ENCODE assay signal across 28 mouse cellular contexts in the genomic region with DNA sequence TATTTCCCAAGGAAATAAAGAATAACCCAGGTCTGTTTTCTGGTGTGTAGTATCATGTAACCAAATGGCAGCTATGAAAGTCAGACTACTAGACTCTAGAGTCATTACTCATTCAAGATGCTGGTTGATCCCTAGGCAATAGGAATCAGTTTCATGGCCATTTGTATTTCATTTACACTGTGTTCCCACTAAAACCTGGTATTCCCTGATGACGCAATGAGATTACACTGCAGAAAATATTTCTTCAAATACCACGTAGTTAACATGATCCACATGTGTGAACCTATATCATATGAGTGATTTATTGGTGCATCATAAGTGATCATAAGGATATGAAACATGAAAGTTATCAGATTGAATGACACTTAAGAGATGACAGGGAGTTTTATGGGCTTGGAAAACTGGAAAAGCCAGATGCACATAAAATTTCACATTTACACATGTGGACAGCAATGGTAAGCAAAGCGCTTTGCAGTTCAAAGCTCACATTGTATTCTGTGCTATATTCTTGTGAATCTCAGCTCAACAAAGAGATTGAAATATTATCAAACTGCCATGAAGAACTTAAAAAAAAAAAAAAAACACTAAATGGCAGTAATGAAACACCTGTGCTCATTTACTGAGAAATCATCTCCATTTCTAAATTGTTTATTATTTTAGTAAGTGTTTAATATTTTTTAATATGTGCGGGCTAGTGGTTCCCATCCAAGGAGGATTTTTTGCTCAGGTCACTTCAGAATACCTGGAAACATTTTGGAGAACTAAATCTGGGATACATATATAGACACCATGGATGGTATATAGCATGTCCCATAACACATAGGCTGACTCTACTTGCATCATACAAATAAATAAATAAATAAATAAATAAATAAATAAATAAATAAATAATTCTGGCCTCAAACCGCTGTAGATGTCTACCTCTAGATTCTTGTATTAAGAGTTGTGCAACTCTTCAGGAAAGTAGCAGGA.
DNase-seq lines count a peak whose midpoint lies in the region; ATAC-seq and TF ChIP-seq lines count a peak whose summit lies in the region.
"Had no signal": no experiment of that assay in that cellular context is flagged by ENCODE, and none has a peak within 500 bp of the region (broad histone marks: within the 10 kb centered on the region; RNA-seq: fewer than 3 reads in every experiment).

No protein-coding gene starts in this region.

- no peak for TF ChIP-seq CTCF in liver, postnatal 0 days (IDR thresholded peaks at IDR 0.05; ENCODE audit: low read depth)

- no peak for TF ChIP-seq EP300 in liver, postnatal 0 days (IDR thresholded peaks at IDR 0.05; ENCODE audit: low read depth)

- H3K27me3 ChIP-seq in hindbrain, embryonic 11.5 days (ENCODE audit: control insufficient read depth, insufficient read depth, low read length), result no peaks in the 10 kb centered on the region
- H3K27me3 ChIP-seq in hindbrain, embryonic 13.5 days, result no peaks in the 10 kb centered on the region
- H3K27me3 ChIP-seq in limb, embryonic 13.5 days, result no peaks in the 10 kb centered on the region
- no peaks in the 10 kb centered on the region for H3K27me3 ChIP-seq in liver, postnatal 0 days (ENCODE audit: insufficient read depth, low read length)
- H3K27me3 ChIP-seq: lung, embryonic 15.5 days; midbrain, embryonic 13.5 days; stomach, embryonic 15.5 days had no signal

- H3K4me3 ChIP-seq in hindbrain, embryonic 11.5 days (ENCODE audit: low read depth, low read length), result no peak overlapping the region
- H3K4me3 ChIP-seq in hindbrain, embryonic 13.5 days, result no peak overlapping the region
- H3K4me3 ChIP-seq in limb, embryonic 13.5 days, result no peak overlapping the region
- H3K4me3 ChIP-seq in liver, postnatal 0 days (ENCODE audit: low read depth, low read length), result no peak overlapping the region
- H3K4me3 ChIP-seq: forebrain, embryonic 10.5 days; lung, embryonic 15.5 days; midbrain, embryonic 13.5 days; stomach, embryonic 15.5 days had no signal

- H3K36me3 ChIP-seq in hindbrain, embryonic 11.5 days (ENCODE audit: control insufficient read depth, insufficient read depth, low read length), result no peaks in the 10 kb centered on the region
- H3K36me3 ChIP-seq in hindbrain, embryonic 13.5 days, result no peaks in the 10 kb centered on the region
- H3K36me3 ChIP-seq in limb, embryonic 13.5 days, result no peaks in the 10 kb centered on the region
- H3K36me3 ChIP-seq in liver, postnatal 0 days (replicated peaks; ENCODE audit: insufficient read depth, low read length), result no peaks in the 10 kb centered on the region
- H3K36me3 ChIP-seq: forebrain, embryonic 10.5 days; lung, embryonic 15.5 days; midbrain, embryonic 13.5 days; stomach, embryonic 15.5 days had no signal

- peak; percentile 4 for DNase-seq in hindbrain, embryonic 11.5 days (ENCODE audit: low spot score)
- DNase-seq in forelimb bud, embryonic 11.5 days (ENCODE audit: low read depth, low spot score), result peak; percentile 59
- no peak for DNase-seq in liver, postnatal 0 days
- DNase-seq: adrenal gland, postnatal 25 days; B cell, adult 2 months; cerebellum, adult 18-20 months; cerebellum, postnatal 10 days; forebrain, postnatal 0 days; gastrocnemius, postnatal 14 days; heart, adult 18-20 months; heart, postnatal 36 days; kidney, adult 11 months; kidney, postnatal 14 days; layer of hippocampus, adult 9-11 months; liver; retina, postnatal 1 day; right cerebral cortex, postnatal 14 days had no signal

- no peak overlapping the region for H3K4me2 ChIP-seq in hindbrain, embryonic 11.5 days (replicated peaks; ENCODE audit: low read depth, low read length)
- no peak overlapping the region for H3K4me2 ChIP-seq in hindbrain, embryonic 13.5 days
- no peak overlapping the region for H3K4me2 ChIP-seq in limb, embryonic 13.5 days (replicated peaks)
- H3K4me2 ChIP-seq in liver, postnatal 0 days (ENCODE audit: low read depth, low read length), result no peak overlapping the region
- H3K4me2 ChIP-seq: heart, embryonic 11.5 days; hindbrain, embryonic 14.5 days; lung, embryonic 15.5 days; midbrain, embryonic 13.5 days; stomach, embryonic 15.5 days had no signal

- no peaks in the 10 kb centered on the region for H3K9me3 ChIP-seq in hindbrain, embryonic 11.5 days (ENCODE audit: control insufficient read depth, low read length)
- no peaks in the 10 kb centered on the region for H3K9me3 ChIP-seq in hindbrain, embryonic 13.5 days
- H3K9me3 ChIP-seq in limb, embryonic 13.5 days, result no peaks in the 10 kb centered on the region
- no peaks in the 10 kb centered on the region for H3K9me3 ChIP-seq in liver, postnatal 0 days (ENCODE audit: low read length)
- H3K9me3 ChIP-seq: forebrain, embryonic 10.5 days; lung, embryonic 15.5 days; midbrain, embryonic 13.5 days; stomach, embryonic 15.5 days had no signal

- H3K9ac ChIP-seq in hindbrain, embryonic 11.5 days (ENCODE audit: low read depth, low read length), result no peak overlapping the region
- H3K9ac ChIP-seq in hindbrain, embryonic 13.5 days, result no peak overlapping the region
- H3K9ac ChIP-seq in limb, embryonic 13.5 days, result no peak overlapping the region
- H3K9ac ChIP-seq in liver, postnatal 0 days (replicated peaks), result no peak overlapping the region
- H3K9ac ChIP-seq: forebrain, postnatal 0 days; hindbrain, embryonic 14.5 days; liver, embryonic 14.5 days; lung, embryonic 15.5 days; midbrain, embryonic 13.5 days; stomach, embryonic 15.5 days had no signal

- H3K4me1 ChIP-seq in hindbrain, embryonic 11.5 days (replicated peaks; ENCODE audit: control insufficient read depth, insufficient read depth, low read length), result no peaks in the 10 kb centered on the region
- no peaks in the 10 kb centered on the region for H3K4me1 ChIP-seq in hindbrain, embryonic 13.5 days (replicated peaks)
- no peaks in the 10 kb centered on the region for H3K4me1 ChIP-seq in limb, embryonic 13.5 days
- no peaks in the 10 kb centered on the region for H3K4me1 ChIP-seq in liver, postnatal 0 days (ENCODE audit: insufficient read depth)
- H3K4me1 ChIP-seq: forebrain, embryonic 10.5 days; lung, embryonic 15.5 days; midbrain, embryonic 13.5 days; stomach, embryonic 15.5 days had no signal

- H3K27ac ChIP-seq in hindbrain, embryonic 11.5 days (ENCODE audit: low read depth, low read length), result no peak overlapping the region
- no peak overlapping the region for H3K27ac ChIP-seq in hindbrain, embryonic 13.5 days
- no peak overlapping the region for H3K27ac ChIP-seq in limb, embryonic 13.5 days
- no peak overlapping the region for H3K27ac ChIP-seq in liver, postnatal 0 days (ENCODE audit: low read depth)
- H3K27ac ChIP-seq: forebrain, embryonic 10.5 days; hindbrain, embryonic 14.5 days; liver, embryonic 14.5 days; lung, embryonic 15.5 days; midbrain, embryonic 13.5 days; stomach, embryonic 15.5 days had no signal

- WGBS in hindbrain, embryonic 11.5 days, result 81% methylated on average over 5 of the region's 5 CpGs
- WGBS in hindbrain, embryonic 13.5 days, result 89% methylated on average over 5 of the region's 5 CpGs
- 56% methylated on average over 5 of the region's 5 CpGs for WGBS in limb, embryonic 13.5 days
- WGBS in liver, postnatal 0 days (ENCODE audit: insufficient replicate concordance), result 74% methylated on average over 5 of the region's 5 CpGs

- ATAC-seq in hindbrain, embryonic 11.5 days (ENCODE audit: low FRiP score), result no peak
- no peak for ATAC-seq in hindbrain, embryonic 13.5 days (ENCODE audit: low FRiP score)
- ATAC-seq in limb, embryonic 13.5 days (ENCODE audit: low FRiP score, low read depth), result peak; percentile 88
- no peak for ATAC-seq in megakaryocyte progenitor cell, adult 5-6 weeks (replicated peaks; ENCODE audit: poor library complexity)
- ATAC-seq in liver, postnatal 0 days, result no peak
- ATAC-seq: forebrain, postnatal 0 days; inflammation-experienced regulatory T-cells, adult 6 months; midbrain, embryonic 13.5 days had no signal
